Mouse (Mus musculus): Measurements from ENCODE around the gene Matk.

DNA sequence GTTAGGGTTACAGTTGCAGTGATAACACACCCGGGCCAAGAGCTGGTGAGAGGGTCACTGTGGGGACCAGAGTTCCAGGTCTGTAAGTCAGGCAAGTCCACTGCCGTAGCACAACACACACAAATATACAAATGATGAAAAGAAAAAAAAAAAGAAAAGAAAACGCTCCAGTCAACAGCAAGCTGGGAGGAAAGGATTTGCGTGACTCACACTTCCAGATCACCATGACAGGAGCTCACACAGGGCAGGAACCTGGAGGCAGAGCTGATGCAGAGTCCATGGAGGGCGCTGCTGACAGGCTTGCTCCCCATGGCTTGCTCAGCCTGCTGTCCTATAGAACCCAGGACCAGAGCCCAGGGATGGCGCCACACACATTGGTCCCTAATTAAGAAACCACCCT is 18.5 kb upstream of the Matk start:
- TF ChIP-seq CTCF (IDR thresholded peaks at IDR 0.05; ENCODE audit: borderline replicate concordance, insufficient read depth, low read length) (no peak), POLR2A (IDR thresholded peaks at IDR 0.05; ENCODE audit: low read depth, low read length) (no peak; the same call in 1 of the 2 replicates)

Measured in embryonic fibroblast, embryonic 13.5 days (primary cell).